Mouse (Mus musculus): ENCODE measurements around the gene Tcf7l1. TPM values are rescaled to one million over a fixed set of nuclear protein-coding genes. Genes with fewer than 3 reads are reported as not detected.

The Tcf7l1 gene
- total RNA-seq, 2 experiments from 2014 or later = 10.0 to 11.5 TPM

- DNase-seq (ENCODE audit: low spot score in 2 of 2) = no peak
Measured at GRCm38 (mm10) chr6:72630370-72630769, 158.7 kb downstream of the Tcf7l1 start.

- DNase-seq (ENCODE audit: low spot score in 2 of 2) = no peak
Measured at GRCm38 (mm10) chr6:72627276-72627675, 161.8 kb downstream of the Tcf7l1 start.

- no peak for DNase-seq (ENCODE audit: low spot score in 2 of 2)
Measured at GRCm38 (mm10) chr6:72626391-72626790, 162.7 kb downstream of the Tcf7l1 start.

- DNase-seq (ENCODE audit: low spot score in 2 of 2) = peak; percentile 48 to 57
Measured at GRCm38 (mm10) chr6:72623661-72624402, 165.2 kb downstream of the Tcf7l1 start.

GRCm38 (mm10) chr6:72622917-72623316 lies 166.1 kb downstream of the Tcf7l1 start:
- DNase-seq (ENCODE audit: low spot score in 2 of 2) = no peak

- no peak for DNase-seq (ENCODE audit: low spot score in 2 of 2)
Measured at GRCm38 (mm10) chr6:72620920-72621319, 168.1 kb downstream of the Tcf7l1 start.

- no peak for DNase-seq (ENCODE audit: low spot score in 2 of 2)
Measured at GRCm38 (mm10) chr6:72619734-72620532, 169.1 kb downstream of the Tcf7l1 start.

GRCm38 (mm10) chr6:72616643-72617288 lies 172.3 kb downstream of the Tcf7l1 start, which contains the start of gene Tgoln1:
Tgoln1 (minus strand) TSS chr6:72617000.
- DNase-seq (ENCODE audit: low spot score in 2 of 2) = peak; percentile 92 to 93

- DNase-seq (ENCODE audit: low spot score in 2 of 2) = no peak
Measured at GRCm38 (mm10) chr6:72615561-72616375, 173.3 kb downstream of the Tcf7l1 start.

GRCm38 (mm10) chr6:72615151-72615550 lies 173.9 kb downstream of the Tcf7l1 start:
- DNase-seq (ENCODE audit: low spot score in 2 of 2) = no peak

- no peak for DNase-seq (ENCODE audit: low spot score in 2 of 2)
Measured at GRCm38 (mm10) chr6:72610261-72610660, 178.8 kb downstream of the Tcf7l1 start.

GRCm38 (mm10) chr6:72608662-72609184 lies 180.3 kb downstream of the Tcf7l1 start:
- no peak for DNase-seq (ENCODE audit: low spot score in 2 of 2)

GRCm38 (mm10) chr6:72607676-72608075 lies 181.4 kb downstream of the Tcf7l1 start:
- DNase-seq (ENCODE audit: low spot score in 2 of 2) = no peak

- no peak for DNase-seq (ENCODE audit: low spot score in 2 of 2)
Measured at GRCm38 (mm10) chr6:72607060-72607459, 182.0 kb downstream of the Tcf7l1 start.

- DNase-seq (ENCODE audit: low spot score in 2 of 2) = no peak
Measured at GRCm38 (mm10) chr6:72604066-72604465, 185.0 kb downstream of the Tcf7l1 start.

- peak; percentile 80 to 84 for DNase-seq (ENCODE audit: low spot score in 2 of 2)
Measured at GRCm38 (mm10) chr6:72601732-72602131, 187.3 kb downstream of the Tcf7l1 start.

GRCm38 (mm10) chr6:72600771-72601170 lies 188.3 kb downstream of the Tcf7l1 start:
- no peak for DNase-seq (ENCODE audit: low spot score in 2 of 2)

- no peak for DNase-seq (ENCODE audit: low spot score in 2 of 2)
Measured at GRCm38 (mm10) chr6:72600216-72600615, 188.8 kb downstream of the Tcf7l1 start.

- peak in 1 of 2 experiments; percentile 51 for DNase-seq (ENCODE audit: low spot score in 2 of 2)
Measured at GRCm38 (mm10) chr6:72598791-72599557, 190.1 kb downstream of the Tcf7l1 start.

Data from adrenal gland, adult 18-20 months (tissue).